Mouse (Mus musculus): ENCODE data around the gene H2-Oa.
A peak's percentile ranks its signal among the peaks of the same experiment; 100 is the strongest.

Gene H2-Oa

GRCm38 (mm10) chr17:34092197-34092875 lies at the start of gene H2-Oa:
Gene H2-Oa (plus strand): TSS chr17:34092340.
- no peak for DNase-seq (ENCODE audit: low spot score in 2 of 2)

- no peak for DNase-seq (ENCODE audit: low spot score in 2 of 2)
Observed at GRCm38 (mm10) chr17:34045941-34046340, 46.2 kb upstream of the H2-Oa start.

- no peak for DNase-seq (ENCODE audit: low spot score in 2 of 2)
Observed at GRCm38 (mm10) chr17:34047404-34048050, 44.6 kb upstream of the H2-Oa start.

- no peak for DNase-seq (ENCODE audit: low spot score in 2 of 2)
Observed at GRCm38 (mm10) chr17:34057224-34057623, 34.9 kb upstream of the H2-Oa start.

- DNase-seq (ENCODE audit: low spot score in 2 of 2) = no peak
Observed at GRCm38 (mm10) chr17:34068864-34069263, 23.3 kb upstream of the H2-Oa start.

GRCm38 (mm10) chr17:34072091-34072490 lies 20.0 kb upstream of the H2-Oa start:
- no peak for DNase-seq (ENCODE audit: low spot score in 2 of 2)

- DNase-seq (ENCODE audit: low spot score in 2 of 2) = peak; percentile 52 to 71
Observed at GRCm38 (mm10) chr17:34075271-34075670, 16.9 kb upstream of the H2-Oa start.

GRCm38 (mm10) chr17:34077549-34077948 lies 14.6 kb upstream of the H2-Oa start:
- DNase-seq (ENCODE audit: low spot score in 2 of 2) = peak; percentile 57 to 76

- no peak for DNase-seq (ENCODE audit: low spot score in 2 of 2)
Observed at GRCm38 (mm10) chr17:34078148-34078547, 14.0 kb upstream of the H2-Oa start.

GRCm38 (mm10) chr17:34079002-34079401 lies 13.1 kb upstream of the H2-Oa start:
- DNase-seq (ENCODE audit: low spot score in 2 of 2) = no peak

GRCm38 (mm10) chr17:34079621-34080020 lies 12.5 kb upstream of the H2-Oa start:
- DNase-seq (ENCODE audit: low spot score in 2 of 2) = peak; percentile 6 to 47

- no peak for DNase-seq (ENCODE audit: low spot score in 2 of 2)
Observed at GRCm38 (mm10) chr17:34083104-34083503, 9.0 kb upstream of the H2-Oa start.

GRCm38 (mm10) chr17:34087386-34087785 lies 4.8 kb upstream of the H2-Oa start:
- no peak for DNase-seq (ENCODE audit: low spot score in 2 of 2)

GRCm38 (mm10) chr17:34088124-34088523 lies 4.0 kb upstream of the H2-Oa start:
- DNase-seq (ENCODE audit: low spot score in 2 of 2) = peak in 1 of 2 experiments; percentile 11

GRCm38 (mm10) chr17:34090923-34091322 lies 1.2 kb upstream of the H2-Oa start:
- DNase-seq (ENCODE audit: low spot score in 2 of 2) = no peak

- DNase-seq (ENCODE audit: low spot score in 2 of 2) = no peak
Observed at GRCm38 (mm10) chr17:34093199-34093874, 1.2 kb downstream of the H2-Oa start.

- no peak for DNase-seq (ENCODE audit: low spot score in 2 of 2)
Observed at GRCm38 (mm10) chr17:34094283-34095035, 2.3 kb downstream of the H2-Oa start.

GRCm38 (mm10) chr17:34096497-34097010 lies 4.4 kb downstream of the H2-Oa start:
- DNase-seq (ENCODE audit: low spot score in 2 of 2) = no peak

GRCm38 (mm10) chr17:34097272-34097671 lies 5.1 kb downstream of the H2-Oa start:
- DNase-seq (ENCODE audit: low spot score in 2 of 2) = no peak

- DNase-seq (ENCODE audit: low spot score in 2 of 2) = no peak
Observed at GRCm38 (mm10) chr17:34098709-34099479, 6.8 kb downstream of the H2-Oa start.

- DNase-seq (ENCODE audit: low spot score in 2 of 2) = no peak
Observed at GRCm38 (mm10) chr17:34099531-34099930, 7.4 kb downstream of the H2-Oa start.

Data from frontal cortex, postnatal 36 days (tissue).